Mouse (Mus musculus) liver, postnatal 0 days (tissue): ENCODE data around the gene Cnga1.
"Not testable (repeated sequence)": the region's sequence is repeated elsewhere in the genome, so short reads cannot be mapped to it uniquely, and the experiment has no call there.

Source experiments
- CTCF ChIP-seq: sonication (generic); IDR thresholded peaks from 2 replicates; pipeline ENCODE4 v1.5.1; 2016; ENCODE audit warnings: antibody characterized with exemption, low read depth
- EP300 ChIP-seq: IDR thresholded peaks from 2 replicates; pipeline ENCODE4 v1.6.1; 2016; ENCODE audit warnings: antibody characterized with exemption, low read depth, mild to moderate bottlenecking

GRCm38 (mm10) chr5:72580088-72580969 is 63.7 kb downstream of the Cnga1 start:
- TF ChIP-seq CTCF, EP300: not testable (repeated sequence)
